Mouse (Mus musculus) myocyte (in vitro differentiated cells): ENCODE measurements around the gene Cd300c2. TPM values are rescaled to one million over a fixed set of nuclear protein-coding genes. Genes with fewer than 3 reads are reported as not detected.
"Not testable (repeated sequence)": the region's sequence is repeated elsewhere in the genome, so short reads cannot be mapped to it uniquely, and the experiment has no call there.

Source experiments
- H3K27me3 ChIP-seq: one replicate; pipeline ENCODE4 v1.6.1; 2011; ENCODE audit not compliant: control insufficient read depth, insufficient read depth, insufficient read length
- H3K36me3 ChIP-seq: one replicate; pipeline ENCODE4 v1.6.1; 2011; ENCODE audit not compliant: control insufficient read depth, insufficient read depth
- H3K4me2 ChIP-seq: one replicate; pipeline ENCODE4 v1.6.1; 2011; ENCODE audit warnings: low read depth, control low read depth
- H3K4me3 ChIP-seq: one replicate; pipeline ENCODE4 v1.5.1; 2011; ENCODE audit warnings: mild to moderate bottlenecking, control low read depth, moderate library complexity
- H3K79me2 ChIP-seq: one replicate; pipeline ENCODE4 v1.6.1; 2011; ENCODE audit not compliant: control insufficient read depth, insufficient read depth
- H3ac ChIP-seq: one replicate; pipeline ENCODE4 v1.6.1; 2011; ENCODE audit not compliant: control insufficient read depth, insufficient read length
- CEBPB ChIP-seq: IDR thresholded peaks from 2 replicates; pipeline ENCODE4 v1.6.1; 2011; ENCODE audit warnings: mild to moderate bottlenecking, moderate library complexity; ENCODE audit not compliant: poor library complexity, insufficient read depth, severe bottlenecking
- E2F4 ChIP-seq: IDR thresholded peaks from one replicate; pipeline ENCODE4 v1.6.1; 2011; ENCODE audit warnings: mild to moderate bottlenecking, control low read depth, moderate library complexity; ENCODE audit not compliant: insufficient read depth
- MAX ChIP-seq: IDR thresholded peaks from one replicate; pipeline ENCODE4 v1.6.1; 2011; ENCODE audit warnings: low read depth, mild to moderate bottlenecking, control low read depth
- MYOD1 ChIP-seq, 3 experiments: IDR thresholded peaks; one replicate each; pipeline ENCODE4 v1.6.1; 2011; ENCODE audit warnings: control low read depth in 2 of 3, low read depth in 2 of 3, mild to moderate bottlenecking in 2 of 3, moderate library complexity in 1 of 3; ENCODE audit not compliant: insufficient read length in 2 of 3, control insufficient read depth in 1 of 3
- MYOG ChIP-seq, 3 experiments: IDR thresholded peaks; one replicate each; pipeline ENCODE4 v1.6.1; 2011; ENCODE audit warnings: control low read depth in 2 of 3, low read depth in 2 of 3, mild to moderate bottlenecking in 2 of 3; ENCODE audit not compliant: insufficient read length in 2 of 3, control insufficient read depth in 1 of 3, insufficient read depth in 1 of 3
- POLR2A ChIP-seq: IDR thresholded peaks from one replicate; pipeline ENCODE4 v1.6.1; 2011; ENCODE audit warnings: low read depth, mild to moderate bottlenecking, control low read depth, moderate library complexity; ENCODE audit not compliant: insufficient read length
- POLR2AphosphoS2 ChIP-seq: IDR thresholded peaks from one replicate; pipeline ENCODE4 v1.6.1; 2011; ENCODE audit warnings: low read depth, control low read depth; ENCODE audit not compliant: insufficient read length
- REST ChIP-seq: IDR thresholded peaks from one replicate; pipeline ENCODE4 v1.6.1; 2011; ENCODE audit warnings: mild to moderate bottlenecking, control low read depth, moderate library complexity; ENCODE audit not compliant: insufficient read depth, insufficient read length
- SRF ChIP-seq: IDR thresholded peaks from one replicate; pipeline ENCODE4 v1.6.1; 2011; ENCODE audit warnings: low read depth; ENCODE audit not compliant: control insufficient read depth, insufficient read length
- TCF12 ChIP-seq: IDR thresholded peaks from one replicate; pipeline ENCODE4 v1.6.1; 2011; ENCODE audit warnings: mild to moderate bottlenecking, control low read depth; ENCODE audit not compliant: poor library complexity, insufficient read depth, severe bottlenecking
- TCF3 ChIP-seq: IDR thresholded peaks from one replicate; pipeline ENCODE4 v1.6.1; 2011; ENCODE audit warnings: low read depth, control low read depth; ENCODE audit not compliant: insufficient read length
- USF1 ChIP-seq: IDR thresholded peaks from one replicate; pipeline ENCODE4 v1.6.1; 2011; ENCODE audit warnings: low read depth, mild to moderate bottlenecking, control low read depth, moderate library complexity
- polyA plus RNA-seq: library from polyadenylated mRNA; unstranded; fragments of >200 nt; fragmentation: generic; extraction: Trizol; gene quantifications from one replicate; pipeline ENCODE4 v1.2.1, GENCODE M21; 2012; ENCODE audit warnings: missing spikeins

Cd300c2 gene
- polyA plus RNA-seq, result not detected

- Histone ChIP-seq H3K79me2 (no peaks in the 10 kb centered on the region), H3ac (no peak within 1 kb of the TSS), H3K27me3 (no peaks in the 10 kb centered on the region), H3K4me2 (no peak within 1 kb of the TSS), H3K4me3 (no peak within 1 kb of the TSS), H3K36me3 (no peaks in the 10 kb centered on the region)
- TF ChIP-seq MYOD1 (IDR thresholded peaks at IDR 0.05; ENCODE audit: control insufficient read depth in 1 of 3, insufficient read length in 2 of 3, low read depth in 2 of 3) (no peak), POLR2A (no peak), E2F4 (no peak), MAX (no peak), REST (no peak), CEBPB (no peak), SRF (no peak), TCF12 (no peak), USF1 (no peak)
These were observed at the start of gene Cd300c2 for GRCm38 (mm10) chr11:115001474-115002040. Cd300c2 (minus strand) TSS chr11:115001880.

DNA sequence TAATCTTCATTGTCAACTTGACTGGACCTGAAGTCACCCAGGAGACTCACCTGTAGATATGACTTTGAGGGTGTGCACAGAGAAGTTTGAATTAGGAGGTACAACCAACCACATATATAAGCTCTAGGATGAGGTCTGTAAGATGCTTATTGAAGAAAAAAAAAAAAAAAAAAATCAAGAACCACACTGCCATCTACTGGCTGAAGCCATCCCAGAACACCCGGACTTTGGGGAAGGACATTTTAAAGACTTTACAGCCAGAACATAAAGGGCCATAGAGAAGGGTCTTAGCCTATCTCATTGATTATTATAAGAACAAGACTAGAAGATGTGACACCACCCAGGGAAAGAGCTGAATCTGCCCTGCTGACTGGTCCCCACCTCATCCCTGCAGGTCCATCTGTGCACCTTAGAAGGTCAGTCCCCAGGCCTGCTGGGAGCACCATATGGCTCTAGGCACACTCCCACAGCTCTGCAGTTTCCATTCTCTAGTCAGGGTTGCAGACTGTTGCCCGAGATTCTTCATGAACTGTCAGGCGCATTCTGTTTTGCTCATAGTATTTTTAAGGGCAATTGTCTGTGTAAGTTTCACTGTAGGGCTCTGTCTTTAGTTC, 47.7 kb upstream of the Cd300c2 start:
- Histone ChIP-seq H3K36me3 (no peaks in the 10 kb centered on the region), H3K4me3 (no peak overlapping the region), H3K79me2 (no peaks in the 10 kb centered on the region), H3K4me2 (no peak overlapping the region), H3ac (no peak overlapping the region), H3K27me3 (no peaks in the 10 kb centered on the region)
- TF ChIP-seq SRF (no peak), POLR2A (no peak), USF1 (no peak), TCF12 (no peak), POLR2AphosphoS2 (no peak), MYOD1 (IDR thresholded peaks at IDR 0.05; ENCODE audit: control insufficient read depth in 1 of 3, insufficient read length in 2 of 3, low read depth in 2 of 3) (no peak)

DNA sequence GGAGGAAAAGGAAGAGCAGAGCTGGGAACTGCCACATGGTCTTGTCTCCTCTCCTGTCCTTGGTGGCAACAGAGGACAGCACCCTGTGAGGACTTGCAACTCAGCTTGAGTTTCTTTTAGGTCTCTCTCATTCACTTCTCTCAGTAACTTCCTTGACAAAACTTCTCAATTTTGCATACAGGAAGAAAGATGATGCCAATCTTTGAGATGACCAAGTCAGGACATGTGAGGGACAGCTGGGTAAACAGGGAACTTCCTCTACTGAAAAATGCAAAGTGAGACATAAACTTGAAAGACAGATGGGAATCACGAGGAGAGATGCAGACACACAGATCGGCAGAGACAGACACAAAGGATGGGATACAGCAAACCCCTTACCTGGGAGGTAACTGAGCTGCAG, 46.6 kb upstream of the Cd300c2 start, which contains the start of gene Cd300ld3:
Gene Cd300ld3 (minus strand): TSS at position 151 of the 400 bp plus-strand sequence.
- no peaks in the 10 kb centered on the region for H3K27me3 ChIP-seq
- H3K4me3 ChIP-seq, result no peak within 1 kb of the TSS
- TF ChIP-seq MAX (no peak), TCF3 (no peak), SRF (no peak), MYOG (IDR thresholded peaks at IDR 0.05; ENCODE audit: control insufficient read depth in 1 of 3, insufficient read depth in 1 of 3, insufficient read length in 2 of 3, low read depth in 2 of 3) (no peak), USF1 (no peak), REST (no peak), E2F4 (no peak), TCF12 (no peak), POLR2AphosphoS2 (no peak), MYOD1 (IDR thresholded peaks at IDR 0.05; ENCODE audit: control insufficient read depth in 1 of 3, insufficient read length in 2 of 3, low read depth in 2 of 3) (no peak), POLR2A (no peak), CEBPB (no peak)
- H3K79me2 ChIP-seq, result no peaks in the 10 kb centered on the region
- no peak within 1 kb of the TSS for H3K4me2 ChIP-seq
- H3K36me3 ChIP-seq, result no peaks in the 10 kb centered on the region
- H3ac ChIP-seq, result no peak within 1 kb of the TSS

GRCm38 (mm10) chr11:115037669-115038068, 36.0 kb upstream of the Cd300c2 start, which contains the start of gene Cd300ld5:
Cd300ld5 (minus strand) TSS chr11:115037769.
- not testable (repeated sequence) for H3ac ChIP-seq, H3K4me3 ChIP-seq, H3K27me3 ChIP-seq, H3K36me3 ChIP-seq, H3K4me2 ChIP-seq, H3K79me2 ChIP-seq

- not testable (repeated sequence) for H3K27me3 ChIP-seq, H3K36me3 ChIP-seq
These were observed 25.2 kb upstream of the Cd300c2 start, which contains the start of gene Cd300ld4 for GRCm38 (mm10) chr11:115026912-115027311. Cd300ld4 (minus strand) TSS chr11:115027012.

GRCm38 (mm10) chr11:115016093-115016492, 14.4 kb upstream of the Cd300c2 start, which contains the start of gene Cd300ld2:
Cd300ld2 (minus strand) TSS chr11:115016193.
- H3K79me2 ChIP-seq, H3K36me3 ChIP-seq, H3ac ChIP-seq, H3K4me2 ChIP-seq, H3K4me3 ChIP-seq, H3K27me3 ChIP-seq: not testable (repeated sequence)

More at GRCm38 (mm10) chr11:115026912-115027311, 25.2 kb upstream of the Cd300c2 start, which contains the start of gene Cd300ld4:
- H3K79me2 ChIP-seq, H3K4me3 ChIP-seq, H3ac ChIP-seq, H3K4me2 ChIP-seq: not testable (repeated sequence)
